Mouse (Mus musculus): Measurements from ENCODE around the gene Casd1.

Casd1 gene

GRCm38 (mm10) chr6:4600658-4601296 lies at the start of gene Casd1:
Gene Casd1 (plus strand): TSS chr6:4600839.
- peak; percentile 72 for DNase-seq

- no peak for DNase-seq
Measured at GRCm38 (mm10) chr6:4555366-4555765, 45.3 kb upstream of the Casd1 start.

- DNase-seq, result no peak
Measured at GRCm38 (mm10) chr6:4557086-4557485, 43.6 kb upstream of the Casd1 start.

GRCm38 (mm10) chr6:4557678-4558077 lies 43.0 kb upstream of the Casd1 start:
- DNase-seq, result no peak

- no peak for DNase-seq
Measured at GRCm38 (mm10) chr6:4561156-4561555, 39.5 kb upstream of the Casd1 start.

- DNase-seq, result no peak
Measured at GRCm38 (mm10) chr6:4561621-4562020, 39.0 kb upstream of the Casd1 start.

GRCm38 (mm10) chr6:4562401-4562800 lies 38.2 kb upstream of the Casd1 start:
- no peak for DNase-seq

GRCm38 (mm10) chr6:4563477-4563876 lies 37.2 kb upstream of the Casd1 start:
- DNase-seq, result no peak

- DNase-seq, result no peak
Measured at GRCm38 (mm10) chr6:4570412-4570811, 30.2 kb upstream of the Casd1 start.

GRCm38 (mm10) chr6:4577756-4578155 lies 22.9 kb upstream of the Casd1 start:
- no peak for DNase-seq

- DNase-seq, result no peak
Measured at GRCm38 (mm10) chr6:4578343-4578742, 22.3 kb upstream of the Casd1 start.

- DNase-seq, result no peak
Measured at GRCm38 (mm10) chr6:4579620-4580019, 21.0 kb upstream of the Casd1 start.

GRCm38 (mm10) chr6:4583485-4583884 lies 17.2 kb upstream of the Casd1 start:
- DNase-seq, result no peak

GRCm38 (mm10) chr6:4587946-4588345 lies 12.7 kb upstream of the Casd1 start:
- DNase-seq, result no peak

- DNase-seq, result no peak
Measured at GRCm38 (mm10) chr6:4588722-4589121, 11.9 kb upstream of the Casd1 start.

GRCm38 (mm10) chr6:4590089-4590488 lies 10.6 kb upstream of the Casd1 start:
- DNase-seq, result no peak

GRCm38 (mm10) chr6:4597711-4598110 lies 2.9 kb upstream of the Casd1 start:
- DNase-seq, result no peak

GRCm38 (mm10) chr6:4600085-4600657 lies 468 bp upstream of the Casd1 start:
- DNase-seq, result no peak

- peak; percentile 48 for DNase-seq
Measured at GRCm38 (mm10) chr6:4601297-4601931, 775 bp downstream of the Casd1 start.

GRCm38 (mm10) chr6:4602012-4602411 lies 1.4 kb downstream of the Casd1 start:
- DNase-seq, result no peak

- no peak for DNase-seq
Measured at GRCm38 (mm10) chr6:4606394-4606793, 5.8 kb downstream of the Casd1 start.

- no peak for DNase-seq
Measured at GRCm38 (mm10) chr6:4610216-4610896, 9.7 kb downstream of the Casd1 start.

GRCm38 (mm10) chr6:4611853-4612252 lies 11.2 kb downstream of the Casd1 start:
- no peak for DNase-seq

- DNase-seq, result no peak
Measured at GRCm38 (mm10) chr6:4612431-4612830, 11.8 kb downstream of the Casd1 start.

All from cerebellum, adult 11-12 months (tissue).